Mouse (Mus musculus) spleen, embryonic (tissue): ENCODE results near the gene Gucd1.
"Not testable (repeated sequence)": the region's sequence is repeated elsewhere in the genome, so short reads cannot be mapped to it uniquely, and the experiment has no call there.

Experiments
- CTCF ChIA-PET: fragments of 350-600 bp; sonication (Branson Sonifier 250); formaldehyde crosslinking; loops from one replicate; lab custom pipeline; 2022; lab: Charles Lee

The Gucd1 gene

GRCm38 (mm10) chr10:75504234-75505129 lies 13.3 kb downstream of the Gucd1 start:
- CTCF ChIA-PET = no interaction called here

GRCm38 (mm10) chr10:75503692-75504091 lies 14.1 kb downstream of the Gucd1 start:
- CTCF ChIA-PET = no interaction called here

GRCm38 (mm10) chr10:75501641-75502040 lies 16.1 kb downstream of the Gucd1 start:
- CTCF ChIA-PET = interaction anchor here (0.5 kb wide), 1 partner anchor 10 kb away, joined by 3 read pairs; no protein-coding TSS in a partner anchor

GRCm38 (mm10) chr10:75500345-75500744 lies 17.4 kb downstream of the Gucd1 start:
- CTCF ChIA-PET = interaction anchor here (0.6 kb wide), 1 partner anchor 81 kb away, joined by 6 read pairs; no protein-coding TSS in a partner anchor

- CTCF ChIA-PET = no interaction called here
Measured at GRCm38 (mm10) chr10:75499791-75500190, 18.0 kb downstream of the Gucd1 start.

- CTCF ChIA-PET = not testable (repeated sequence)
Measured at GRCm38 (mm10) chr10:75499214-75499613, 18.6 kb downstream of the Gucd1 start.

- CTCF ChIA-PET = interaction anchor here (0.6 kb wide), 1 partner anchor 51 kb away, joined by 4 read pairs; no protein-coding TSS in a partner anchor
Measured at GRCm38 (mm10) chr10:75495921-75496320, 21.9 kb downstream of the Gucd1 start.

- CTCF ChIA-PET = no interaction called here
Measured at GRCm38 (mm10) chr10:75495304-75495703, 22.5 kb downstream of the Gucd1 start.

GRCm38 (mm10) chr10:75491936-75492262 lies 25.9 kb downstream of the Gucd1 start:
- CTCF ChIA-PET = interaction anchor here (0.6 to 0.8 kb wide), 4 partner anchors 9 to 85 kb away, joined by 3 to 12 read pairs (median 3); no protein-coding TSS in a partner anchor

- CTCF ChIA-PET = interaction anchor here (0.6 to 0.8 kb wide), 4 partner anchors 10 to 192 kb away, joined by 3 to 12 read pairs (median 5); no protein-coding TSS in a partner anchor
Measured at GRCm38 (mm10) chr10:75491234-75491935, 26.4 kb downstream of the Gucd1 start.

- CTCF ChIA-PET = interaction anchor here (0.6 to 0.8 kb wide), 2 partner anchors 10 to 191 kb away, joined by 7 read pairs; no protein-coding TSS in a partner anchor
Measured at GRCm38 (mm10) chr10:75490731-75491130, 27.0 kb downstream of the Gucd1 start.

GRCm38 (mm10) chr10:75489522-75489921 lies 28.2 kb downstream of the Gucd1 start:
- CTCF ChIA-PET = interaction anchor here (0.6 kb wide), 1 partner anchor 16 kb away, joined by 9 read pairs; no protein-coding TSS in a partner anchor

GRCm38 (mm10) chr10:75487131-75487530 lies 30.6 kb downstream of the Gucd1 start:
- CTCF ChIA-PET = no interaction called here

- CTCF ChIA-PET = no interaction called here
Measured at GRCm38 (mm10) chr10:75486086-75486979, 31.4 kb downstream of the Gucd1 start.

- CTCF ChIA-PET = interaction anchor here (0.9 kb wide), 1 partner anchor 55 kb away, joined by 6 read pairs; no protein-coding TSS in a partner anchor
Measured at GRCm38 (mm10) chr10:75484767-75485166, 33.0 kb downstream of the Gucd1 start.

GRCm38 (mm10) chr10:75484066-75484465 lies 33.7 kb downstream of the Gucd1 start:
- CTCF ChIA-PET = no interaction called here

GRCm38 (mm10) chr10:75482919-75483483 lies 34.8 kb downstream of the Gucd1 start:
- CTCF ChIA-PET = no interaction called here

GRCm38 (mm10) chr10:75482271-75482670 lies 35.5 kb downstream of the Gucd1 start:
- CTCF ChIA-PET = no interaction called here

GRCm38 (mm10) chr10:75481703-75482102 lies 36.1 kb downstream of the Gucd1 start:
- CTCF ChIA-PET = no interaction called here

- CTCF ChIA-PET = no interaction called here
Measured at GRCm38 (mm10) chr10:75479955-75480354, 37.8 kb downstream of the Gucd1 start.

- CTCF ChIA-PET = interaction anchor here (0.7 kb wide), 1 partner anchor 193 kb away, joined by 3 read pairs; no protein-coding TSS in a partner anchor
Measured at GRCm38 (mm10) chr10:75477034-75477433, 40.7 kb downstream of the Gucd1 start.
